Mouse (Mus musculus): ENCODE data around the gene Vmn2r63. TPM values are rescaled to one million over a fixed set of nuclear protein-coding genes. Genes with fewer than 3 reads are reported as not detected.

Gene Vmn2r63
- polyA plus RNA-seq, 1 experiment from 2014 or later = not detected

Small RNA genes lying within 50 kb of the gene (microRNA-seq; reads per million reads assigned to microRNA genes)
- not detected for gene Gm23256

Other genes starting within 250 kb of the Vmn2r63 start
- gene Zfp975, start 241.1 kb downstream of the Vmn2r63 start, polyA plus RNA-seq (2014; fragmentation: Nextera tagmentation; extraction: Ambion mirVana) = 9.5 and 10.8 TPM in 2 replicates
- not detected in 2 replicates for gene Gm17067, start 206.8 kb downstream of the Vmn2r63 start, polyA plus RNA-seq (2014; fragmentation: Nextera tagmentation; extraction: Ambion mirVana)
- not detected in 2 replicates for gene Vmn2r62, start 140.3 kb downstream of the Vmn2r63 start, polyA plus RNA-seq (2014; fragmentation: Nextera tagmentation; extraction: Ambion mirVana)
- gene Gm2381, start 66.6 kb downstream of the Vmn2r63 start, polyA plus RNA-seq (2014; fragmentation: Nextera tagmentation; extraction: Ambion mirVana) = not detected in 2 replicates
- gene Gm9268, start 84.9 kb upstream of the Vmn2r63 start, polyA plus RNA-seq (2014; fragmentation: Nextera tagmentation; extraction: Ambion mirVana) = not detected in 2 replicates
- not detected in 2 replicates for gene Zfp936, start 180.4 kb upstream of the Vmn2r63 start, polyA plus RNA-seq (2014; fragmentation: Nextera tagmentation; extraction: Ambion mirVana)

Measured in stomach, embryonic 14.5 days (tissue).